Mouse (Mus musculus) heart, postnatal 14 days (tissue): Measurements from ENCODE around the gene Dnajc17. TPM values are rescaled to one million over a fixed set of nuclear protein-coding genes. Genes with fewer than 3 reads are reported as not detected.

Experiments used
- DNase-seq, 2 experiments: peaks; one replicate each; pipeline ENCODE4 v3.0.0; 2021 to 2022
- intact Hi-C: fragments of 180-260 bp; cut with DNase I; formaldehyde crosslinking; loops from one replicate; pipeline ENCODE4 v1.15.1; 2025
- total RNA-seq, 2 experiments: library from RNA; stranded (reverse); gene quantifications; 2 replicates each; pipeline ENCODE4 v1.2.3; 2021

Dnajc17 gene
- total RNA-seq, 2 experiments from 2014 or later, result 9.3 to 10.0 TPM

- intact Hi-C loops, result no loop called here
- peak; percentile 75 to 76 for DNase-seq
Measured at GRCm38 (mm10) chr2:119166901-119167865, 41.4 kb downstream of the Dnajc17 start, which contains the start of gene Gchfr. TSS of gene Gchfr (plus strand) at chr2:119167773.

- intact Hi-C loops, result no loop called here
- no peak for DNase-seq
Measured at GRCm38 (mm10) chr2:119165401-119165800, 43.2 kb downstream of the Dnajc17 start.

- DNase-seq, result no peak
- intact Hi-C loops, result no loop called here
Measured at GRCm38 (mm10) chr2:119163999-119164398, 44.6 kb downstream of the Dnajc17 start.

- intact Hi-C loops, result no loop called here
Measured at GRCm38 (mm10) chr2:119163135-119163534, 45.5 kb downstream of the Dnajc17 start.

GRCm38 (mm10) chr2:119161247-119161646 lies 47.3 kb downstream of the Dnajc17 start:
- intact Hi-C loops, result no loop called here
- DNase-seq, result peak in 1 of 2 experiments; percentile 36

More at GRCm38 (mm10) chr2:119163135-119163534, 45.5 kb downstream of the Dnajc17 start:
- no peak for DNase-seq

GRCm38 (mm10) chr2:119157836-119158235 lies 50.8 kb downstream of the Dnajc17 start:
- DNase-seq, result no peak

GRCm38 (mm10) chr2:119156681-119157572 lies 51.7 kb downstream of the Dnajc17 start, which contains the start of gene Rmdn3:
TSS of gene Rmdn3 (minus strand) at chr2:119157034.
- intact Hi-C loops, result loop anchor here (2.0 kb wide), 1 partner anchor 32 kb away; no protein-coding TSS in a partner anchor
- peak; percentile 91 to 96 for DNase-seq

More at GRCm38 (mm10) chr2:119157836-119158235, 50.8 kb downstream of the Dnajc17 start:
- intact Hi-C loops, result loop anchor here (2.0 kb wide), 1 partner anchor 31 kb away; no protein-coding TSS in a partner anchor

- intact Hi-C loops, result loop anchor here (2.0 kb wide), 1 partner anchor 33 kb away; no protein-coding TSS in a partner anchor
- no peak for DNase-seq
Measured at GRCm38 (mm10) chr2:119156081-119156680, 52.4 kb downstream of the Dnajc17 start.

GRCm38 (mm10) chr2:119155388-119155787 lies 53.2 kb downstream of the Dnajc17 start:
- intact Hi-C loops, result no loop called here
- no peak for DNase-seq

- DNase-seq, result no peak
- intact Hi-C loops, result no loop called here
Measured at GRCm38 (mm10) chr2:119154683-119155082, 53.9 kb downstream of the Dnajc17 start.

GRCm38 (mm10) chr2:119152255-119152654 lies 56.3 kb downstream of the Dnajc17 start:
- DNase-seq, result no peak
- intact Hi-C loops, result no loop called here

- no peak for DNase-seq
- intact Hi-C loops, result no loop called here
Measured at GRCm38 (mm10) chr2:119147775-119148174, 60.8 kb downstream of the Dnajc17 start.

- intact Hi-C loops, result no loop called here
- DNase-seq, result peak; percentile 33 to 34
Measured at GRCm38 (mm10) chr2:119147160-119147678, 61.4 kb downstream of the Dnajc17 start.

- no peak for DNase-seq
- intact Hi-C loops, result no loop called here
Measured at GRCm38 (mm10) chr2:119146435-119146834, 62.2 kb downstream of the Dnajc17 start.

- intact Hi-C loops, result loop anchor here (2.0 kb wide), 1 partner anchor 44 kb away; no protein-coding TSS in a partner anchor
- DNase-seq, result peak in 1 of 2 experiments; percentile 9
Measured at GRCm38 (mm10) chr2:119145199-119145598, 63.4 kb downstream of the Dnajc17 start.

- DNase-seq, result no peak
- intact Hi-C loops, result no loop called here
Measured at GRCm38 (mm10) chr2:119136346-119136898, 72.2 kb downstream of the Dnajc17 start.
